In the genomic region with DNA sequence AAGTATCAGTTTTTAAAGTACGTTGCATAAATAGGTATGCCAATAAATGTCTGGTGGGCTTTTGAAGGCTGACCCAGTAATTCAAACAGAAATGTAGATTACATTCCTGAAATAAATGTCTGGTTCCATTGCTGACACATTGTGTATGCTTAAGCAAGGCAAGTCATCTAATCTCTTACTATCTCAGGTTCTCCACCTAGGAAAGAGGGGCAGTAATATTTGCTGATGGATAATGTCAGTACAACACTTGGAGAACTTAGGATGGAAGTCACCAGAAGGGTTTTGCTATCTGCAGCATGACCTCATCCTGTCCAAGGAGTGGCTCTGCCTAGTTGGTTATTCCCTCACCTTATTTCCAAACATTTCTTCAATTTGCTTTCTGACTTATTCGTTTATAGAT, we compare ENCODE assay signal across 27 mouse cellular contexts.
"Had no signal": no experiment of that assay in that cellular context is flagged by ENCODE, and none has a peak within 500 bp of the region (broad histone marks: within the 10 kb centered on the region; RNA-seq: fewer than 3 reads in every experiment).

No protein-coding gene starts in this region.

- H3K4me3 ChIP-seq: gastrocnemius, adult 2 months; heart, adult 2 months; heart, embryonic 13.5 days; heart, embryonic 15.5 days; hindbrain, embryonic 10.5 days; hindbrain, embryonic 12.5 days; left cerebral cortex, adult 2 months; limb, embryonic 10.5 days; limb, embryonic 12.5 days; liver, embryonic 13.5 days had no signal

- H3K9me3 ChIP-seq: heart, embryonic 13.5 days; heart, embryonic 15.5 days; hindbrain, embryonic 10.5 days; hindbrain, embryonic 12.5 days; limb, embryonic 10.5 days; limb, embryonic 12.5 days; liver, embryonic 13.5 days had no signal

- H3K27ac ChIP-seq: gastrocnemius, adult 2 months; heart, adult 2 months; heart, embryonic 13.5 days; heart, embryonic 15.5 days; hindbrain, embryonic 10.5 days; hindbrain, embryonic 12.5 days; hindbrain, embryonic 14.5 days; left cerebral cortex, adult 2 months; limb, embryonic 10.5 days; limb, embryonic 12.5 days; liver, embryonic 13.5 days had no signal

- H3K36me3 ChIP-seq: heart, embryonic 13.5 days; heart, embryonic 15.5 days; hindbrain, embryonic 10.5 days; hindbrain, embryonic 12.5 days; limb, embryonic 10.5 days; limb, embryonic 12.5 days; liver, embryonic 13.5 days had no signal

- H3K9ac ChIP-seq: heart, embryonic 13.5 days; heart, embryonic 15.5 days; hindbrain, embryonic 12.5 days; hindbrain, embryonic 14.5 days; limb, embryonic 12.5 days; liver, embryonic 13.5 days had no signal

- DNase-seq: gastrocnemius, adult 2 months; gastrocnemius, postnatal 10 days; gastrocnemius, postnatal 25 days; heart, adult 2 months; heart, postnatal 14 days; heart, postnatal 4 days; kidney, adult 18-20 months; kidney, adult 8-10 months; kidney, postnatal 14 days; kidney, postnatal 36 days; layer of hippocampus, adult 9-11 months; layer of hippocampus, postnatal 36 days; liver; liver, embryonic 13.5 days had no signal

- ATAC-seq: forebrain, embryonic 16.5 days; hindbrain, embryonic 16.5 days; inflammation-experienced regulatory T-cells, adult 6 months had no signal

- H3K27me3 ChIP-seq: heart, embryonic 13.5 days; heart, embryonic 15.5 days; hindbrain, embryonic 12.5 days; limb, embryonic 12.5 days; liver, embryonic 13.5 days had no signal

- H3K4me2 ChIP-seq: heart, embryonic 11.5 days; heart, embryonic 13.5 days; heart, embryonic 15.5 days; hindbrain, embryonic 12.5 days; hindbrain, embryonic 14.5 days; limb, embryonic 12.5 days; liver, embryonic 11.5 days; liver, embryonic 13.5 days had no signal

- H3K4me1 ChIP-seq: hindbrain, embryonic 10.5 days; hindbrain, embryonic 12.5 days; limb, embryonic 12.5 days; liver, embryonic 13.5 days had no signal
